In the genomic region with DNA sequence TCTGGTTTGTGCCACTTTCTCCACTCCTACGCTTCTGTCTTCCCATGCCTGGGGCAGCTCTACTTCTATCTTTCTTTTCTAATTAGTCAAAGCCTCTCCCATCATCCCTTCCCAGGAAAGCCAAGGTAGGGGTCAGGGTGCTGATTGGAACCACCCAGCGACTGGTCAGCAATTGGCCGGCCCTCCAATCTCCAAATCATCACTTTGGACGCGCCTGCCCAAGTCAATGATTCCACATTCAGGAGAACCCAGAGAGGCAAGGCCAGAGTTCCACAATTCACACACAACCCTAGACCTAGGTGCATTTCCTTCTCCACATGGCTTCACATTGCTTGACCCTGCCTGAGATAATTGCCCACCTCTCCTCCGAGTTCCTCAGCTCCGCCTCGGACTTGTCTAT, we compare ENCODE assay signal across 8 mouse cellular contexts. TPM values are rescaled to one million over a fixed set of nuclear protein-coding genes. Genes with fewer than 3 reads are reported as not detected.
DNase-seq lines count a peak whose midpoint lies in the region; ATAC-seq lines count a peak whose summit lies in the region.

No protein-coding gene starts in this region.

- 29% methylated on average over 8 of the region's 8 CpGs for WGBS in lung, embryonic 15.5 days
- WGBS in embryonic facial prominence, embryonic 14.5 days: 17% methylated on average over 8 of the region's 8 CpGs
- 18% methylated on average over 8 of the region's 8 CpGs for WGBS in midbrain, embryonic 15.5 days

- H3K4me2 ChIP-seq in lung, embryonic 15.5 days: peak overlapping the region; percentile 95
- peak overlapping the region; percentile 80 for H3K4me2 ChIP-seq in embryonic facial prominence, embryonic 14.5 days (ENCODE audit: low read depth, low read length)
- H3K4me2 ChIP-seq in midbrain, embryonic 15.5 days: peak overlapping the region; percentile 95

- peaks cover 4% of the 10 kb centered on the region; the same call in 1 of the 2 replicates for H3K27me3 ChIP-seq in lung, embryonic 15.5 days
- H3K27me3 ChIP-seq in embryonic facial prominence, embryonic 14.5 days (replicated peaks; ENCODE audit: control insufficient read depth, insufficient read depth, low read length): no peaks in the 10 kb centered on the region
- peaks cover 43% of the 10 kb centered on the region for H3K27me3 ChIP-seq in midbrain, embryonic 15.5 days (replicated peaks)

- no peaks in the 10 kb centered on the region for H3K9me3 ChIP-seq in lung, embryonic 15.5 days
- no peaks in the 10 kb centered on the region for H3K9me3 ChIP-seq in embryonic facial prominence, embryonic 14.5 days (ENCODE audit: control insufficient read depth, low read length)
- no peaks in the 10 kb centered on the region for H3K9me3 ChIP-seq in midbrain, embryonic 15.5 days

- peak overlapping the region; percentile 77 for H3K27ac ChIP-seq in lung, embryonic 15.5 days
- peak overlapping the region; percentile 75 for H3K27ac ChIP-seq in embryonic facial prominence, embryonic 14.5 days (replicated peaks; ENCODE audit: low read depth, low read length)
- no peak overlapping the region for H3K27ac ChIP-seq in midbrain, embryonic 15.5 days

- no peak for DNase-seq in lung, postnatal 4 days
- DNase-seq in embryonic facial prominence, embryonic 14.5 days (ENCODE audit: low spot score): no peak
- DNase-seq in kidney, adult 9 months: peak; percentile 74
- DNase-seq in cerebellum, postnatal 36 days: no peak
- DNase-seq in layer of hippocampus, adult 9-11 months: no peak
- no peak for DNase-seq in gastrocnemius, postnatal 4 days (ENCODE audit: low spot score in 2 of 2)

- peak overlapping the region; percentile 61 for H3K9ac ChIP-seq in lung, embryonic 15.5 days
- peak overlapping the region; percentile 74 for H3K9ac ChIP-seq in embryonic facial prominence, embryonic 14.5 days (ENCODE audit: low read depth, low read length)
- H3K9ac ChIP-seq in midbrain, embryonic 15.5 days: peak overlapping the region; percentile 70; the same call in 1 of the 2 replicates

- peak overlapping the region; percentile 67 for H3K4me3 ChIP-seq in lung, embryonic 15.5 days
- peak overlapping the region; percentile 59 for H3K4me3 ChIP-seq in embryonic facial prominence, embryonic 14.5 days (ENCODE audit: low read depth, low read length)
- H3K4me3 ChIP-seq in midbrain, embryonic 15.5 days: peak overlapping the region; percentile 61

- H3K36me3 ChIP-seq in lung, embryonic 15.5 days: no peaks in the 10 kb centered on the region
- H3K36me3 ChIP-seq in embryonic facial prominence, embryonic 14.5 days (ENCODE audit: control insufficient read depth, insufficient read depth, low read length): no peaks in the 10 kb centered on the region
- no peaks in the 10 kb centered on the region for H3K36me3 ChIP-seq in midbrain, embryonic 15.5 days (replicated peaks)

- peaks cover 39% of the 10 kb centered on the region for H3K4me1 ChIP-seq in lung, embryonic 15.5 days
- peaks cover 20% of the 10 kb centered on the region; the same call in 1 of the 2 replicates for H3K4me1 ChIP-seq in embryonic facial prominence, embryonic 14.5 days (ENCODE audit: control insufficient read depth, insufficient read depth, low read length)
- H3K4me1 ChIP-seq in midbrain, embryonic 15.5 days: peaks cover 30% of the 10 kb centered on the region

- ATAC-seq in lung, embryonic 15.5 days (ENCODE audit: borderline replicate concordance, extremely low read depth, low FRiP score, low TSS enrichment): no peak
- ATAC-seq in embryonic facial prominence, embryonic 14.5 days (ENCODE audit: low read depth): no peak
- ATAC-seq in midbrain, embryonic 15.5 days (replicated peaks): no peak

RNA-seq across cellular contexts. Expression of gene Dgka, which starts 0.4 kb away (rescaled TPM):
- polyA plus RNA-seq in lung, embryonic 15.5 days (2015; fragmentation: Nextera tagmentation; extraction: Ambion mirVana): 9.5 and 10.5 TPM in 2 replicates
- 16.7 and 17.0 TPM in 2 replicates for polyA plus RNA-seq in embryonic facial prominence, embryonic 14.5 days (2014; fragmentation: Nextera tagmentation; extraction: Ambion mirVana)
- 7.6 and 7.8 TPM in 2 replicates for polyA plus RNA-seq in midbrain, embryonic 15.5 days (2015; fragmentation: Nextera tagmentation; extraction: Ambion mirVana)
- 1 to 10 TPM; 6.7 TPM for total RNA-seq in gastrocnemius, postnatal 4 days (2021)

RNA-seq across cellular contexts. Expression of gene Pym1, which starts 3.5 kb away (rescaled TPM):
- 37.9 and 39.8 TPM in 2 replicates for polyA plus RNA-seq in lung, embryonic 15.5 days (2015; fragmentation: Nextera tagmentation; extraction: Ambion mirVana)
- polyA plus RNA-seq in embryonic facial prominence, embryonic 14.5 days (2014; fragmentation: Nextera tagmentation; extraction: Ambion mirVana): 27.1 and 34.7 TPM in 2 replicates
- 45.8 and 47.6 TPM in 2 replicates for polyA plus RNA-seq in midbrain, embryonic 15.5 days (2015; fragmentation: Nextera tagmentation; extraction: Ambion mirVana)
- 10 to 100 TPM; 18.3 to 22.1 TPM for total RNA-seq in gastrocnemius, postnatal 4 days (2021)

RNA-seq across cellular contexts. Expression of gene Cdk2, which starts 39.4 kb away (rescaled TPM):
- polyA plus RNA-seq in lung, embryonic 15.5 days (2015; fragmentation: Nextera tagmentation; extraction: Ambion mirVana): 108 and 110 TPM in 2 replicates
- 99.2 and 105 TPM in 2 replicates for polyA plus RNA-seq in embryonic facial prominence, embryonic 14.5 days (2014; fragmentation: Nextera tagmentation; extraction: Ambion mirVana)
- 15.1 and 18.6 TPM in 2 replicates for polyA plus RNA-seq in midbrain, embryonic 15.5 days (2015; fragmentation: Nextera tagmentation; extraction: Ambion mirVana)
- 10 to 100 TPM; 38.7 to 42.8 TPM for total RNA-seq in gastrocnemius, postnatal 4 days (2021)

RNA-seq across cellular contexts. Expression of gene Pmel, which starts 40.2 kb away (rescaled TPM):
- 1.2 and 1.3 TPM in 2 replicates for polyA plus RNA-seq in lung, embryonic 15.5 days (2015; fragmentation: Nextera tagmentation; extraction: Ambion mirVana)
- polyA plus RNA-seq in embryonic facial prominence, embryonic 14.5 days (2014; fragmentation: Nextera tagmentation; extraction: Ambion mirVana): 14.0 and 14.6 TPM in 2 replicates
- 0.54 and 0.88 TPM in 2 replicates for polyA plus RNA-seq in midbrain, embryonic 15.5 days (2015; fragmentation: Nextera tagmentation; extraction: Ambion mirVana)
- total RNA-seq in gastrocnemius, postnatal 4 days (2021): 1 to 10 TPM; 4.0 to 5.2 TPM

RNA-seq across cellular contexts. Expression of gene Mmp19, which starts 46.5 kb away (rescaled TPM):
- polyA plus RNA-seq in lung, embryonic 15.5 days (2015; fragmentation: Nextera tagmentation; extraction: Ambion mirVana): 2.9 and 4.0 TPM in 2 replicates
- polyA plus RNA-seq in embryonic facial prominence, embryonic 14.5 days (2014; fragmentation: Nextera tagmentation; extraction: Ambion mirVana): 1.4 and 1.8 TPM in 2 replicates
- 0.58 and 0.79 TPM in 2 replicates for polyA plus RNA-seq in midbrain, embryonic 15.5 days (2015; fragmentation: Nextera tagmentation; extraction: Ambion mirVana)
- total RNA-seq in gastrocnemius, postnatal 4 days (2021): 1 to 10 TPM; 2.8 to 3.0 TPM
